Mouse (Mus musculus) liver, adult 2 months (tissue): ENCODE data around the gene Fuk. TPM values are rescaled to one million over a fixed set of nuclear protein-coding genes. Genes with fewer than 3 reads are reported as not detected.
"Not testable (repeated sequence)": the region's sequence is repeated elsewhere in the genome, so short reads cannot be mapped to it uniquely, and the experiment has no call there.

Experiments
- DNase-seq: peaks from one replicate; pipeline ENCODE4 v3.0.0-alpha.2; 2011; ENCODE audit warnings: low read depth, low spot score; ENCODE audit errors: extremely low read depth
- H3K27ac ChIP-seq: fragments of 200-500 bp; replicated peaks from 2 replicates; pipeline ENCODE4 v1.5.1; 2012; ENCODE audit warnings: low read depth, mild to moderate bottlenecking, control low read depth, inconsistent platforms, low read length; ENCODE audit not compliant: insufficient read depth
- H3K27me3 ChIP-seq: fragments of 200-500 bp; 2 replicates; pipeline ENCODE4 v1.6.1; 2012; ENCODE audit warnings: mild to moderate bottlenecking, moderate library complexity, low read length, inconsistent platforms; ENCODE audit not compliant: control insufficient read depth, insufficient read depth
- H3K36me3 ChIP-seq: fragments of 200-500 bp; 2 replicates; pipeline ENCODE4 v1.6.1; 2012; ENCODE audit warnings: low read length, inconsistent platforms; ENCODE audit not compliant: control insufficient read depth, insufficient read depth
- H3K4me1 ChIP-seq: fragments of 200-500 bp; 2 replicates; pipeline ENCODE4 v1.6.1; 2011; ENCODE audit warnings: low read length; ENCODE audit not compliant: control insufficient read depth, insufficient read depth
- H3K4me3 ChIP-seq: fragments of 200-500 bp; 2 replicates; pipeline ENCODE4 v1.5.1; 2011; ENCODE audit warnings: low read depth, mild to moderate bottlenecking, control low read depth, low read length, moderate library complexity; ENCODE audit not compliant: insufficient read depth
- H3K79me2 ChIP-seq: fragments of 200-500 bp; 2 replicates; pipeline ENCODE4 v1.6.1; 2012; ENCODE audit warnings: inconsistent platforms, mild to moderate bottlenecking, low read length, moderate library complexity; ENCODE audit not compliant: control insufficient read depth, insufficient read depth
- H3K9ac ChIP-seq: fragments of 200-500 bp; 2 replicates; pipeline ENCODE4 v1.6.1; 2012; ENCODE audit warnings: low read depth, mild to moderate bottlenecking, control low read depth, inconsistent platforms, low read length
- CTCF ChIP-seq: fragments of 200-500 bp; IDR thresholded peaks from 2 replicates; pipeline ENCODE4 v1.5.1; 2011; ENCODE audit warnings: low read depth, low read length, control low read depth
- POLR2A ChIP-seq: fragments of 200-500 bp; IDR thresholded peaks from 2 replicates; pipeline ENCODE4 v1.6.1; 2011; ENCODE audit warnings: low read length, control low read depth; ENCODE audit not compliant: insufficient read depth; ENCODE audit errors: extremely low read depth
- WGBS: fragments of 180-500 bp; shearing (Covaris S2); methylation state at CpG from one replicate; pipeline ENCODE4 v1.1.7; 2018; 5-methylcytosine and 5-hydroxymethylcytosine counted together
- polyA plus RNA-seq: library from polyadenylated mRNA; depleted of rRNA; stranded (reverse); fragments of >200 nt; gene quantifications from 2 replicates; pipeline ENCODE4 v1.2.3, GENCODE M21; 2012
- total RNA-seq: library from RNA; depleted of rRNA; stranded (reverse); fragments of >200 nt; gene quantifications from 2 replicates; pipeline ENCODE4 v1.2.3, GENCODE M21; 2014

The Fuk gene
- total and polyA plus RNA-seq, 2 experiments = 6.3 to 11.2 TPM

GRCm38 (mm10) chr8:110918027-110918426 is 15.7 kb upstream of the Fuk start:
- H3K4me1 ChIP-seq = 0 out of 2 replicates have a peak, but pooled peaks cover 3% of the 10 kb centered on the region

GRCm38 (mm10) chr8:110917415-110917814 is 15.1 kb upstream of the Fuk start:
- peak; percentile 75 for DNase-seq
- WGBS = 43% methylated on average over 2 of the region's 2 CpGs
- Histone ChIP-seq H3K4me1 (0 out of 2 replicates have a peak, but pooled peaks cover 3% of the 10 kb centered on the region), H3K27ac (no peak overlapping the region), H3K79me2 (no peaks in the 10 kb centered on the region), H3K9ac (no peak overlapping the region), H3K36me3 (no peaks in the 10 kb centered on the region), H3K4me3 (no peak overlapping the region), H3K27me3 (no peaks in the 10 kb centered on the region)
- TF ChIP-seq POLR2A = no peak

More at GRCm38 (mm10) chr8:110918027-110918426, 15.7 kb upstream of the Fuk start:
- no peaks in the 10 kb centered on the region for H3K79me2 ChIP-seq
- no peak for DNase-seq
- no peak for TF ChIP-seq POLR2A
- TF ChIP-seq CTCF = no peak
- H3K9ac ChIP-seq = no peak overlapping the region
- H3K4me3 ChIP-seq = no peak overlapping the region
- H3K36me3 ChIP-seq = no peaks in the 10 kb centered on the region
- WGBS = 91% methylated on average over 11 of the region's 11 CpGs
- no peak overlapping the region for H3K27ac ChIP-seq
- H3K27me3 ChIP-seq = no peaks in the 10 kb centered on the region

- no peaks in the 10 kb centered on the region for H3K27me3 ChIP-seq
- H3K79me2 ChIP-seq = no peaks in the 10 kb centered on the region
- H3K4me1 ChIP-seq = no peaks in the 10 kb centered on the region
- TF ChIP-seq POLR2A = no peak
- TF ChIP-seq CTCF = no peak
- WGBS = 83% methylated on average over 15 of the region's 15 CpGs
- no peak overlapping the region for H3K4me3 ChIP-seq
- H3K36me3 ChIP-seq = no peaks in the 10 kb centered on the region
- H3K9ac ChIP-seq = no peak overlapping the region
- no peak overlapping the region for H3K27ac ChIP-seq
- DNase-seq = no peak
Measured at GRCm38 (mm10) chr8:110911576-110912570, 9.6 kb upstream of the Fuk start.

GRCm38 (mm10) chr8:110909850-110910249 is 7.6 kb upstream of the Fuk start:
- DNase-seq, H3K4me3 ChIP-seq, H3K27ac ChIP-seq, H3K36me3 ChIP-seq, H3K27me3 ChIP-seq, H3K4me1 ChIP-seq, H3K79me2 ChIP-seq, H3K9ac ChIP-seq: not testable (repeated sequence)

GRCm38 (mm10) chr8:110906682-110907081 is 4.4 kb upstream of the Fuk start:
- no peak for DNase-seq
- TF ChIP-seq POLR2A = no peak
- Histone ChIP-seq H3K9ac (no peak overlapping the region), H3K27ac (no peak overlapping the region), H3K79me2 (no peaks in the 10 kb centered on the region; the same call in 1 of the 2 replicates), H3K4me1 (no peaks in the 10 kb centered on the region), H3K36me3 (no peaks in the 10 kb centered on the region), H3K27me3 (no peaks in the 10 kb centered on the region), H3K4me3 (no peak overlapping the region)
- WGBS = 92% methylated on average over 1 of the region's 1 CpGs

GRCm38 (mm10) chr8:110905404-110905803 is 3.1 kb upstream of the Fuk start:
- no peaks in the 10 kb centered on the region for H3K27me3 ChIP-seq
- DNase-seq = no peak
- TF ChIP-seq CTCF = no peak
- TF ChIP-seq POLR2A = no peak
- no peaks in the 10 kb centered on the region for H3K4me1 ChIP-seq
- H3K79me2 ChIP-seq = no peaks in the 10 kb centered on the region; the same call in 1 of the 2 replicates
- no peak overlapping the region for H3K27ac ChIP-seq
- H3K9ac ChIP-seq = no peak overlapping the region
- H3K4me3 ChIP-seq = no peak overlapping the region
- 84% methylated on average over 6 of the region's 6 CpGs for WGBS
- no peaks in the 10 kb centered on the region for H3K36me3 ChIP-seq
